Mouse (Mus musculus) spleen, adult 18-20 months (tissue): ENCODE results near the gene Oaz3.

Source experiments
- DNase-seq, 2 experiments: peaks; one replicate each; pipeline ENCODE4 v3.0.0; 2022; ENCODE audit warnings: mixed read lengths in 2 of 2

The Oaz3 gene

DNA sequence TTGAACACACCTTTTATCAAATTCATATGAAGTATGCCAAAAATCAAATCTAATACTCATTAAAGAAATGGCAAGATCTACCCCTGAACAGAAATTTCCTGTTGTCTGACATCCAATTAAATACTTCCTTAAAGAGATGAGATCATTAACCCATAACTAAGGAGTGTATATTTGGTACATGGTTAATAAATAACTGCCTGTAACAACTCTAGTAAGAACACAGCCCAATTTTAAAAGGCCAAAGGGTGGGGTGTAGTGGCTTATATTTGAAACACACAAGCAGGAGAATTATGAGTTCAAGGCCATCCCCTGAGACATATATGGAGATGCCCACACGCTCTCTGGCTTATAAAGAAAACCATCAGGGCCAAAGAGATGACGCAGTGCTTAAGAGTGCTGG is 5.7 kb upstream of the Oaz3 start:
- no peak for DNase-seq

DNA sequence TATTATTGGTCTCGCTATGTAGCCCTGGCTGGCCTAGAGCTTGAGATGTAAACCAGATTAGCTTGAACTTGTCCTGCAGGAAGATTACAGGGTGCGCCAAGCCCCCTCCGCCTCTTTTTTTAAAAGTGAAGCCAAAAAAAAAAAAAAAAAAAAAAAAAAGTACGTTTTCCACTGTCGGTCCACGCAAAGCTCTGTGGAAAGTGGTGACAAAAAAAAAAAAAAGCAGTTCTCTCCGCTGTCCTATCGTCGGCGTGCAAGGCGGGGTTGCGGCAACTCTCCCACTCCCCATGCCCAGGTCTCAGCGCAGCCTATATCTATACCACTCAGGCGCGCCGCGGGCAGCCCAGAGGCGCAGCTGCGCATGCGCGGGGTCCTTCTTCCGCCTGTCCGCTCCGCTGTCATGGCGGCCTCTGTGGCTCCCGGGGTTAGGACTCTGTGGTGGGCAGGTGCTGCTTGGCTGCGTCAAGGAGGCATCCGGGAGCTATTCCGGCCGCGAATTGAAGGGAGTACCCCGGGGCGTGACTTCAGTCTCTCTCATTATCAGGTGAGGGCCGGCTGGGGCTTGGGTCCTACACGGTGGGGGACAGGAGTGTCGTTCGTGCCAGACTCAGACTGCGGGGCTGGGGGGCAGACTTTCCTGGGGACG is 641 bp downstream of the Oaz3 start, which contains the start of gene Mrpl9:
TSS of gene Mrpl9 (plus strand) at position 368 of the 646 bp plus-strand sequence.
- DNase-seq: peak; percentile 89 to 94

DNA sequence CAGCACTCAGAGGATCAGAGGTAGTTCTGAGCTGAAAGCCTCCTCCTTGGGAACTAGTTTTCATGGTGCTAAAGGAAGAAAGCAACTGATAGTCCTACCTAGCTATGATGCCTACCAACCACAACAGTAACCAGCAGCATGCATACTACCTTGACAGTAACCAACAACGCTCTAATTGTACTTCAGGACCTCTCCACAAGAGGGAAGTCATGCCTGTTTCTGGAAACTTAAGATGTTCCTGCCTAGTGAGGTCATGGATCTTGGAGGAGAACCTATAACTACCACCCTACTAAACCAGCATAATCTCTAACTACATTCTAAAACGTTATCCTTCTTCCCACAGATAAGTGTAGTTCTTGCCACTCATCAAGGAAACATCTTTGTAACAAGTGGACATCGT is 2.5 kb downstream of the Oaz3 start:
- no peak for DNase-seq

DNA sequence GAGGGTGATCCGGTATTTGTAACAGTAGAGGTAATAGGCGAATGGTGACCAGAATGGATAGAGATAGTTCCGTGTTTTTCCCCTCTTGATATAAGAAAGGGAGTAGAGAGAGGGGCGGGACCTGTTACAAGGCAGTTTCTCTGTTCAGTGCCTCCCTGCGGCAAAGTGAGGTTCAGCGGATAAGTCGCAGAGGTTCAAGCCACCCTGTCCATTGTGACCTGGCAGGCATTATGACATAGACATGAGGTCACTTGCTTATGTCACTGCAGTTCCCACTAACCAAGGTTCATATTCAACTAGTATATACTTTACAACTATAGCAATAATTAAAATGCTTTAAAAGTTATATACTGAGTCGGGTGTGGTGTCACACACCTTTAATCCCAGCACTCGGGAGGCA is 7.3 kb downstream of the Oaz3 start:
- no peak for DNase-seq

DNA sequence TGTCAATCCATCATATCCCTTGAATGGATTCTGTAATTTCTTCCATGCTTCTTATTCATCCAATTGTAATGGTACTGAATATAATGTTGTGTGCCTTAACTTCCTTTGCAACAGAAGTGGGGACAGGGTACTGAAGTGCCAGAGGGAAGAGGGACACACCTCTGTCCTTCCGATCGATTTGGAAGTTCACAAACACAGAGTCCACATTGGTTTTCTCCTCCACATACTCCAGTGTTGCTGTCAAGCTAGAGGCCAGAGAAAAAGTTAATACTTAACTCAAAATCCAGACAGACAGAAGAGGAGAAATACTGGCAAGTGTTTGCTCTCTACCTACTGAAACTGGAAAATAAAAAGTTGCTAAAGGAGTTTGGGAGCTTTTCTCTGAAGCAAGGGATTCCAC is 9.4 kb downstream of the Oaz3 start:
- no peak for DNase-seq

DNA sequence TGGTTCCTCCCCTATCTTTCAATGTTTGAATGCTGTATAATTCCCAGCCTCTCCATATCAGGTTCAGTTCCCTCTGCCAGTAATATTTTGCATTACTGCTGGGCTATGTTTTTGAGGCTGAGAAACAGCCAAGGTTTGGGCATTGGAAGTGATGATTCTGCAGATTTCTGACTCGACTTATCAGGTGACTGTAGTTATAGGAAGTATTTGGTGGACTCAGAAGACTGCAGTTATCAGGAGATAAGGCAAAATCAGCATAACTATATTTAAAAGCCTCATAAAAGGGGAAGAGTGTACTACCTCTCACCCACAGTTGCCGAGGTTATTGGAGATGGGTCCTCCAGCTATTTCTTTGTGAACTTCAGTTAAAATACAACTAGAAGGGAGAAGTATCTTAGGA is 12.7 kb downstream of the Oaz3 start:
- no peak for DNase-seq

DNA sequence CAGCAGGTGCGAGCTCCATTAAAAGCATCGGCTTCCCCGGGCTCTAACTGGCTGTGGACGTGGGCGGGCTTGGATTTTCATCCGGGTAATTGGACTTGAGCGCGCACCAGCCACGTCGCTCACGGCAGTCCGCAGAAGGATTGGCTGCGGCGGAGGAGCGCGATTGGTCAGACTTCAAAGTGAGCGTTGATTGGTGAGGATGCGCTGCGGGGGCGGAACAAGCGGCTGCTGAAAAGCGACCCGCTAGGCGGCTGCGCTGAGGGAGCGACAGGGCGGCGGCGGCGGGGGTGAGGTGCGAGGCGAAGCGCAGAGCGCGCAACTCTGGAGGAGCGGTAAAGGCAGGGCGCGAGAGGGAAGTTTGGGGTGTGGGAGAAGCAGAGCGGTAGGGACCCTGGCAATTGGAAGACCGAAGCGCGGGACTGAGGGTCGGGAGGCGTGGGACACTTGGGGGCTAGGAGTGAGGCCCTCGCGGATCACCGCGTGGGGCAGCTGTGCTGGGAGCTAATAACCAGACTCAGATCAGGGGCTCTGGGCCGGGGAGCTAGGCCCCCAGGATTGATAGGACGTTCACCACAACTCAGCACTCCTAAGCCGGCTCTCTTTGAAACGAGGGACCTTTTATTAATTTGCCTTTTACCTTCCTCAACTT is 30.6 kb downstream of the Oaz3 start, which contains the start of gene Tdrkh:
TSS of gene Tdrkh (plus strand) at position 243 of the 649 bp plus-strand sequence.
- DNase-seq: peak; percentile 82 to 87

DNA sequence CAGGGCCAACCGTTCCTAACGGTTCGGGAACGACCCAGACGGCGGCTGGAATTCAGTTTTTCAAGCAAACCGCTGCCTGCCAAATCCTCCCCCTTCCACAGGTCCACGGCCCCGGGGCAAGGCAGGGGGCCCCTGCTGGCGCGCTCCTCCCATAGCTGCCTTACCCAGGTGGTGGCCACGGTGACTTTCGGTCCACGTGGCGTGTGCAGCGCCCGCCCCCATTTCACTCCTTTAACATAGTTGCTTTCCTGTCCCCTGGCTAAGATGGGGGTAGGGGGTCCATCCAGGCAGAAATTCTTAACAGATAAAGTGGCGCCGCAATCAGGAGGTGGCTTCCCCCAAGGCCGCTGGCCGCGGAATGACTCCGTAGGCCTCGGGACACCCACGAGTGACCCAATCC is 31.2 kb downstream of the Oaz3 start:
- no peak for DNase-seq

DNA sequence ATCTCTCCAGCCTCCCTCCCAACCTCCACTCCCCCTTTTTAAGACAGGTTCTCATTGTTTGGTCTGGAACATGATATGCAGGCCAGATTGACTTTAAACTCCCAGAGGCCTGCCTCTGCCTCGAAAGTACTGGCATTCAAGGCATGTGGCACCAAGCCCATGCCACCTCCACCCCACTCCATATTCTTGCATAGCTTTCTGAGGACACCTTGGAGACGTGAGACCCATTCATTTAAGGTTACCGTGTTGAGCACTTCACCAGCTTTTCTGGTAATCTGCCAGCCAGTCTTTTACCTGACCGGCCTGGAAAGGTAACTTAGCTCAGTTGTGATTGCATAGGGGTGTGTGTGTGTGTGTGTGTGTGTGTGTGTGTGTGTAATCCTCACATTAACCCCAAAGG is 38.2 kb downstream of the Oaz3 start:
- no peak for DNase-seq

DNA sequence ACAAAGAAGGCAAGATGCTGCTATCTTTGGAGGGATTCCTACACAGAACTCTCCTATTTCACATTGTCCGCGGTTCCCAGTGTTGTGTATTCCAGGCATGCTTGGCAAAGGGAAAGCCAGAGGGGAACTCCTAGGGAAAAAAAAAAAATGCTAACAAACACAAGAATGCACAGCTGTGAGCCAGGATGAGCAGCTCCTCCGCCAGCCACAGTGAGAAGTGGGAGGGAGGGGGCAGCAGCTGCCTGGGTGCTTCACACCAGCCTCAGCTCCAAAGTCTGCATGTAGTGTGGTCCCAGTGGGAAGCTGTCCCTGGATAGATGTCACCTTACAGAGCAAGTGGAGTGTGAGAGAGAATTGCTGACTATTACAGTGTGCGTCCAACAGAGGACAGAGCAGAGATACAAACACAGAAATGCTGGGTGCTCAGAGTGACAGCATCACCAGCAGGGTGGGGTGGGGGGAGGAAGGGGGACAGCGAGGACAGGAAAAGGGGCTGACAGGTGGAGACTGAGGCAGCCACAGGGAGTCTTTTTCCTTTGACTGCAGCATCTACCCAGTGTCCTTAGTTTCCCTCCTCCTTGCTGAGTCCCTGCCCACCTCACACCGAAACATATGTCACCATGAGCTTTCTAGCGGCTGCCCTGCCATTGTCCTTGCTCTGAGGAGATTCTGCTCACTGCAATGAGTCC is 39.2 kb downstream of the Oaz3 start:
- no peak for DNase-seq

DNA sequence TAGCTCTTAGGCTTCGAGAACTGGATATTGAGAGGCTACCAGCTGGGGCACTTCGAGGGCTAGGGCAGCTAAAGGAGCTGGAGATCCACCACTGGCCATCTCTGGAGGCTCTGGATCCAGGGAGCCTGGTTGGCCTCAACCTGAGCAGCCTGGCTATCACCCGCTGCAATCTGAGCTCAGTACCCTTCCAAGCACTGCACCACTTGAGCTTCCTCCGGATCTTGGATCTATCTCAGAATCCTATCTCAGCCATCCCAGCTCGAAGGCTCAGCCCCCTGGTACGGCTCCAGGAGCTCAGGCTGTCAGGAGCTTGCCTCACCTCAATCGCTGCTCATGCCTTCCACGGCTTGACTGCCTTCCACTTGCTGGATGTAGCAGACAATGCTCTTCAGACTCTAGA is 41.3 kb downstream of the Oaz3 start:
- no peak for DNase-seq

DNA sequence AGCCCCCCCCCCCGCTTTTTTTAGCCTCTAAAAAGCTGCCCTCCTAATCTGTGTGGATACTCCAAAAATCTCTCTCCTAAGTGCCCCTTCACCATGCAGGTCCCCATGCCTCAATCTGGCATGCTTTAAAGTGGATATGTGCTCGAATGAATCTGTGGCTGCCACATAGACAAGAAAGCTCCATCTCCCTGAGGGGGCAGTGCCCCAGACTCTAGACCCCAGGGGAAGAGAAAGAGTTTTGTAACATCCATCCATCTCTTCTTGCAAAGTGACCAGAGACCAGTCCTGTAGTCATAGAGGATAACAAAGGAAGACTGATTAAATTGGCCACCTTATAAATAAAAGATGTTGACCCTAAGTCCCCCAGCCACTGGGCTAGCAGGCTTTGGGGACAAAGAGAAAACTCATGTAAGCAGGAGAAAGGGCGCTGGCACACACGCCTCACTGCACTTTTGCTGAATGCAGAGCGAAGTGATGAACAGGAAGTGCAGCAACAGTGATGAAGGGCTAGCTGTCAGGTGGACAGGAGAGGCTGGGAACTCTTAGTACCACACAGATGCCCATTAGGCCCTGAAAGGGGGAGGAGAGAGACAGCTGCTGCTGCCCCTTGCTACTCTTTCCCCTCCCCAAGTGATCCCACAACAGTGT is 43.9 kb downstream of the Oaz3 start:
- no peak for DNase-seq

DNA sequence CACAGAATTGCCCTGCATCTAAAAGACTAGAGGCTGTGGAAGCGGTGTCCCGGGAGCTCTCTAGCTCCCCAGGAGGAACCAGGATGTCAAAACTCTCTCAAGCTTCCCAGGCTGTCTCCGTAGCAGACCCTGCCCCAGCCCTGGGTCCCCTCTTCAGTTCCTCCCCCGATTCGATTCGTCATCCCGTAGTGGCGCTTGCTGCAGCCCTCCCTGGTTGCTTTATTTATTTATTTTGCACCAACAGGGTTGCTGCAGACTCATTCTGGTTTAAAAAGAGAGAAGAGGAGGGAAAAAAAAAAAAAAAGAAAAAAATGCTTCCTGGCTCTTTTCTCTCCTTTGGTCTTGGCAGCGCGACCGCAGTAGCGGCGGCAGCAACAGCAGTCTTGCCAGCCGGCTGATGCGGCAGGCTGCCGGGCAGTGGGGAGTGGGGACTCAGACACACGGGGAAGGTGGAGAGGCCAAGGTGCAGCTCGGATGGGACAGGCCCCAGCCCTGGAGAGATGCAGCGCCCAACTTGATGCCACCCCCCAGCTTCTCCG is 44.7 kb downstream of the Oaz3 start:
- no peak for DNase-seq

DNA sequence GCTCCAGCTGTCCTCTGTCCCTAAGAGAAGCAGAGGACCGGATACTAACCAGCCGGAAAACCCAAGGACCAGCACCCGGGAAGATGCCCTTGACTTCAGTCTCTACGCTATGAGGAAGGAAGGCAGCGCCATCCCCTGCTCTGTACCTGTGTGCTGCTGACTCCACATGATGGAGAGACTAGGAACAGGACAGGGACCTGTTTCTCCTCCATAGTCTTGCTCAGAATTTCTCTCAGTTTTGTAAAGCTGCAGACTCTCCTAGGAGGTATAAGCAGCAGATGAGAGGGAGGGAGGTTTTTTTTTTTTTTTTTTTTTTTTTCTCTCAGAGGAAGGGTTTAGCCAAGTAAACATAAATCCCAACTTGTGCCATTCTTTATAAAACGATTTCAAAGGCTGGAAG is 45.5 kb downstream of the Oaz3 start, which contains the start of gene Lingo4:
TSS of gene Lingo4 (plus strand) at position 301 of the 400 bp plus-strand sequence.
- DNase-seq: no peak

DNA sequence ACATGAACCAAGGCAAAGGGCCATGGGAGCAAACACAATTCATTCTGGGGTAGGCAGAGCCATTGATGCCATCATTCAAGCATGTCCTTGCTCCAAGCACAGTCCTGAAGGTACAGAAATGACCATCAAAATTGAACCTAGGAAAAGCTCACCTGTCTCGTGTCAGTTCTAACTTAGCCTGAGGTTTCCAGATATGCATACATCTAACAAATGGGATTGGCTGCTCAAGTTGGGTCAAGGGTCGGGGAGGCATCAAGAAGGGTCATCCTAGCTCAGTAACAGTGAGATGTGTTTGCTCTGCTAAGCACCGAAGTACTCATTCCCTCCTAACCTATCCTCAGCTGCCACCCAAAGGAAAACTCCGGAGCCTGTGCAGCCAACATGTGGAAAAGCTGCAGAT is 46.9 kb downstream of the Oaz3 start:
- no peak for DNase-seq

DNA sequence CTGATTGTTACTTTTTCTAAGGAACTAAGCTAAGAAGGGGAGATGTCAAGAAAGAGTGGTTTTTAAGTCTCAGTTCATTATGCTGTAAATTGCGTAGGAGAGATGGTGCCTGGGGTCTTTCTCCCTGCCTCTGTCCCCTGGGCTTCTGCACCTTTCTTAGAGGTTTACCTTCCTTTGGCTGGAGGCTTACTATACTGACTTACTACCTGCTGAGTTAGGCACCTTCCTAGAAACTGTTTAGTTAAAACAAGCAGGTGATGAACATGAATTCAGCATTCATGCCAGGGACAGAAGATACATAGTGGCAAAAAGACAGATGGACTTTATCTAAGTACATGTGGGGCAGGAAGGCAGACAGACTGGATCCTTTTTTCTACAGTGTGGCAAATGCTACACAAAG is 47.4 kb downstream of the Oaz3 start:
- no peak for DNase-seq

DNA sequence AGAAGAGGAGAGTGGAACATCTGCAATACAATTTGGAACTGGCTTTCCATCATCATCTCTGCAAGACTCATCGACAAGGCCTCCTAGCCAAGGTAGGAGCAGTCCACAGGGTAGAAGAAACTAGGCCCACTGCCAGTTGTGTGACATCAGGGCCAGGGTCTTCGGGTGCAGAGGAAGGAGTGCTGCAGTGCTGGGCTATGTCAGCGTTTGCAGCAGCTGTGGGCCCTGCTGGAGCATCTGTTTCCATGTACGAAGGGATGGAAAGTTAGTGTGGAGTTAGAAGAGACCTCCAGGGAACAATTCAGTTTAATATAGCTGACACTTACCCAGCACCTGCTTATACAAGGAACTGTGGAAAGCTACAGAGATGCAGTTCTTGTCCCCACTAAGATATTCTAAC is 50.7 kb downstream of the Oaz3 start:
- DNase-seq: no peak

DNA sequence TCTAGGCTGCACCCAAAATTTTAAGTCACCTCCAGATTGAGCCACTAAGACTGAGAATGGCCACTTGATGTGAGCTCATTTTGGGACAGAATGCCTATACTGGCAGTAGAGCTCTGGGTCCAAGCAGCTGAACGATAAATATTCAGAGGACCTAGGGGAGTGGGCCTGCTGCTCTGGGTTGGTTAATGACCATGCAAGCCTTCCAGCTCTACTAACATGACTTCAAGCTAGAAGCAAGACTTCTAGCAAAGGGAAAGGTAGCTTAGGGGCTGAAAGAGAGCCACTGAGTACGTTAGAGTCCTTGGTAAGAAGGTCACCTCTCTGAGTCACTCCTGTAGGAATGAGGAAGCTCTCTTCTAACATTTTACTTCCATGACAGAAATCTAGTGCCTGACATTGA is 51.6 kb downstream of the Oaz3 start:
- no peak for DNase-seq

DNA sequence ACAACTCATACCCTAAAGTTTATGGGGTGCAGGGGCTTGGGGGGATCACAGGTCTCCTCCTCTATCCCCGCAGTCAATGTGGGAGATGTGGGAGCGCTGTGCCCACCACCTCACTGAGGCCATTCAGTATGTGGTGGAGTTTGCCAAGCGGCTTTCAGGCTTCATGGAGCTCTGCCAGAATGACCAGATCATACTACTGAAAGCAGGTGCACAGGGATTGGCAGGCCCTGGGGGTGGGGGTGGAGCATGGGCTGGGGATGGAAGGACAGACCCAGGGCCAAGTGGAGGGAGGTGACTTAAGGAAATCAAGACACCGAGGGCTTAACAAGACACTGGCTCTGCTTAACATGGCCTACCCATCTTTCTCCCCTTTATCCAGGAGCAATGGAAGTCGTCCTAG is 52.7 kb downstream of the Oaz3 start:
- no peak for DNase-seq

DNA sequence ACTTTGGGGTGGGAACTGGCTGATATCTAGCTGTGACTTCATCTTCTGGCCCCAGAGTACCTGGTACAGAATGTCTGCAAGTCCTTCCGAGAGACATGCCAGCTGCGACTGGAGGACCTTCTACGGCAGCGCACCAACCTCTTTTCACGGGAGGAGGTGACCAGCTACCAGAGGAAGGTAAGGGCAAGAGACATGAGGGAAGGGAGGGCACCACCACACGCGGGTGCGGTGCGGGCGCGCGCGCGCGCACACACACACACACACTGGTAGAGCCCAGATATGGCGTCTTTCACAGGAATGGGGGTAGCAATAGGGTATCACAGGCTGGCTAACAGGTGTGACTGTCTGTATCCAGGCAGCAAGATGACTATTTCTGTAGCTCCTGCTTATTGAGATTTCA is 54.3 kb downstream of the Oaz3 start:
- DNase-seq: no peak

DNA sequence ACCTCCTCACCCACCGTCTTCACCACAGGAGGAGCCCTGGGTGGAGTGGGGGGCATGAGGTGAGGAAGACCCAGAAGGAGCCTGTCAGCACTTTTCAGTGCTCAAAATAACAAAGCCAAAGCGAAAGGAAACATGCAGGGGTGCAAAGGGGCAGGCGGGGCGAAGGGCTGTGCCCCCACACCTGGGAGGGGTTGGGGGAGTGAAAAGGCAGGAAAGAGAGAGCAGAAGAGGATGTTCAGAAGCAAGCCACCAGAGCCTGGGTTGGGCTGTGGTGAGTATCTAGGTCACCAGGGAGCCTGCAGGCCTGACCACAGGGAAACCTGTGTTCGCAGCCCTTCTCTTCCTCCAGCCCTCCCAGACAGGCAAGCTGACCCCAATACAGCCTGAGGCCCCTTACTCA is 55.7 kb downstream of the Oaz3 start:
- no peak for DNase-seq

DNA sequence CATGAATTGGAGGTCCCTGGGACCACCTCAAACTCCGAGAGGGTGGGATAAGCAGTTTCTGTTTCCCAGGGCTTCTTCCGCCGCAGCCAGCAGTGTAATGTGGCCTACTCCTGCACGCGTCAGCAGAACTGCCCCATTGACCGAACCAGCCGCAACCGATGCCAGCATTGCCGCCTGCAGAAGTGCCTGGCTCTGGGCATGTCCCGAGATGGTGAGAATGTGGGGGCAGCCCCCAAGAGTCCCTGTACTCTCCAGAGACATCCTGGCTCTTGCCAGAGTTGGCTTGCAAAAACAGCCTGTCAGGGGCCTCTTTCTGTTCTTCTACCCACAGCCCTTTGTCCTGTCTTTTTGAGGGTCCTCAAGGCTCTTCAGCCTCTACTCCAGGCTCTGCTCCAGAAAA is 56.3 kb downstream of the Oaz3 start:
- no peak for DNase-seq

DNA sequence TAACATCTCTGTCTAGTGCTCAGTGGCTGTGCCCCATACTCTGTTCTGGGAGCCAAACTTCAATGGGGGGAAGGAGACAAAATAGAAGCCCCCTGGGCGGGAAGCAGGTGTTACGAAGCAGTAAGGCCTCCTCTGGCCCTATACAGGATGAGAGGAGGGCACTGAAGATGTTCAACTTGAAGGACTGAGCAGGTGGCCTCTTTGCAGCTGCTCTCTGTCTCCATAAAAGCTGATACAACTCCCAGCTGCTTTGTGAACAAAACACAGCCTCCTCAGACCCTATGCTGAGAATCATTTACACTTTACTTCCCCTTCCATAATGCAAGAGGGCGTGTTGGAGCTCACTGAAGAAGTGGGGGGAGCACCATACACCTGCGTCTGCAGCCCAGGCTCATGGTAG is 57.0 kb downstream of the Oaz3 start:
- no peak for DNase-seq
